Mouse (Mus musculus) left cerebral cortex, postnatal 14 days (tissue): ENCODE results near the gene Cnot4. TPM values are rescaled to one million over a fixed set of nuclear protein-coding genes. Genes with fewer than 3 reads are reported as not detected.
A peak's percentile ranks its signal among the peaks of the same experiment; 100 is the strongest.
"Not testable (repeated sequence)": the region's sequence is repeated elsewhere in the genome, so short reads cannot be mapped to it uniquely, and the experiment has no call there.

Source experiments
- DNase-seq, 2 experiments: peaks; one replicate each; pipeline ENCODE4 v3.0.0; 2021 to 2022; ENCODE audit warnings: low spot score in 2 of 2, mixed read lengths in 1 of 2
- intact Hi-C: fragments of 180-260 bp; cut with DNase I; formaldehyde crosslinking; loops from one replicate; pipeline ENCODE4 v1.15.1; 2025
- long read RNA-seq, 2 experiments: library from polyadenylated mRNA; stranded (forward); transcript quantifications; one replicate each; pipeline ENCODE4 v2.0.0; 2021
- total RNA-seq, 2 experiments: library from RNA; stranded (reverse); gene quantifications; 2 replicates each; pipeline ENCODE4 v1.2.3; 2021

The Cnot4 gene
- total RNA-seq: 10 to 100 TPM; 36.0 to 38.4 TPM
- long read RNA-seq, experiment 1, partial matches to known transcripts: 4 of 14 reads
- long read RNA-seq, experiment 1, other reads (novel, unspliced or antisense): 5 of 14 reads
- long read RNA-seq, experiment 2, transcript Cnot4-207 (11 exons, 3,296 nt): major isoform, 6 of 24 reads
- long read RNA-seq, experiment 2, partial matches to known transcripts: 3 of 24 reads
- long read RNA-seq, experiment 2, other reads (novel, unspliced or antisense): 6 of 24 reads

DNA sequence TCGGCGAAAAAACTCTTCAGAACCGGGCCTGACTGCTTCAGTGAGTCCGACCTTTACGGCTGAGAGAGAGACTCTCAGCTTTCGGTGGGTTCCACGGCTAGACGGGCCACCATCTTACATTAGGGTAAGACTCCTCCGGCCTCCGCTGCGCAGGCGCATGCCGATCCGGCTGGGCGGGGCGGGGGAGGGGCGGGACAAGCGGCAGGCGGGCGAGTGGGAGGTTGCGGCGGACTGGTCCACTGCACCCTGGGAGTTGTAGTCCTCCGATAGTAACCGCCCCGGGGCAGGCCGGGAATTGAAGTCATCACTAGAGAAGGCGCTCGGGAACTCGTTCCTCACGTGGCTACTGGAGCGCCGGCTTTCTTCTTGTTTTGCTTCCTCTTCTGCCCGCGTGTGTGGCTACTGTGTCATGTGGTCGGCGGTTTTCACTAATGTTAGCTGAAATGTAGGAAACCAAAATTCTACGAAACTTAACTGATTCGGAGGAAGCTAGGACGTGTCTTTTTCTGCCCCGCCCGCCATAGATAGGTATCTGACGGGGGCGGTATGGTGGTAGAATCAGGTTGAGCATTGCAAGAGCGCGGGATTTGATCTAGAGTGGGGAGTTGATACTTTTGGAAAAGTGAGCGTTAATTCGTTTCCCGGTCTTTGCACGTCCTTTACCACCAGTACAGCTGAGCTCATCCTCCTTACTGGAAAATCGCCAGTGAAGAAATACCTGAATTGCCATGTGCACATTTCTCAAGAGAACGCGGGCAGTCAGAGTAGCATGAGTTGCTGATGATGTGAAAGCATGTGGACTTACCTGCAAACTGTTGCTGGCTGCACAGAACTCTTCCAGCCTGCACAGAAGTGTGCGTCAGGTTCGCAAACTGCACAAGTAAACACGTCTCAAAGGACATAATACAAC, at the start of gene Cnot4:
Gene Cnot4 (minus strand): TSS at position 146 of the 910 bp plus-strand sequence.
- peak; percentile 99 for DNase-seq
- intact Hi-C loops: loop anchor here (2.0 to 5.0 kb wide), 2 partner anchors 43 to 135 kb away; partner anchors contain the start of gene Nup205

- intact Hi-C loops: loop anchor here (5.0 kb wide), 1 partner anchor 47 kb away; the partner anchor contains the start of gene Cnot4
- not testable (repeated sequence) for DNase-seq
Observed at GRCm38 (mm10) chr6:35179299-35179698, 45.8 kb upstream of the Cnot4 start.

- peak; percentile 12 to 18 for DNase-seq
- intact Hi-C loops: loop anchor here (5.0 kb wide), 1 partner anchor 45 kb away; the partner anchor contains the start of gene Cnot4
Observed at GRCm38 (mm10) chr6:35177650-35178272, 44.2 kb upstream of the Cnot4 start.

GRCm38 (mm10) chr6:35176979-35177649, 43.6 kb upstream of the Cnot4 start, which contains the start of gene Nup205:
Gene Nup205 (plus strand): TSS chr6:35177421.
- peak; percentile 76 to 83 for DNase-seq
- intact Hi-C loops: loop anchor here (5.0 kb wide), 1 partner anchor 45 kb away; the partner anchor contains the start of gene Cnot4

DNA sequence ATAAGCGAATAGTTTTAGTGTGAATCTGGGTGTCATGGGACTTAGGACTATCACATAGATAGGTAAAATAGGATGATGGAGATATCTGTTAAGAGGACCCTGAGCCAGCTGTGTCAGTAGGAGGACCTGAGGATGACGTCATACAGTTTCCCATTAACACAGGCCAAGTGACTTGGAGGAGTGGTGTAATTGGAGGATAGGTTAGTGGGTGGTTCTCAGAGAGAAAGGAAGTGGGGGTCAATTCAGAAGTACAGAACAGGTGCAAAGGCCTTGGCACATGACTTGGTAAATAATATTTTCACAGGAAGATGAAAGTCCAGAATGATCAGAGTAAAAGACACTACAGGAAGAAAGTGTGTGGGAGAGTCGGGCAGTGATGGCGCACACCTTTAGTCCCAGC, 39.7 kb upstream of the Cnot4 start:
- no peak for DNase-seq
- intact Hi-C loops: no loop called here

DNA sequence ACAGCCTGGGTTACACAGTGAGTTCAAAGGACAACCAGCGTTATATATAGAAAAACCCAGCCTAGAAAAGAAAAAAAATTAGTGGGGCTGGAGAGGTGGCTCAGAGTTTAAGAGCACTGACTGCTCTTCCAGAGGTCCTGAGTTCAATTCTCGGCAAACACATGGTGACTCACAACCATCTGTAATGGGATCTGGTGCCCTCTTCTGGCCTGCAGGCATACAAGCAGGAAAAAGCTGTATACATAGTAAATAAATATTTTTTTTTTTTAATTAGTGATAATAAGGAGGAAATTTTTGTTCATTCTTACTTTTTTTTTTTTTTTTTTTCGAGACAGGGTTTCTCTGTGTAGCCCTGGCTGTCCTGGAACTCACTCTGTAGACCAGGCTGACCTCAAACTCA, 38.5 kb upstream of the Cnot4 start:
- DNase-seq, intact Hi-C loops: not testable (repeated sequence)

DNA sequence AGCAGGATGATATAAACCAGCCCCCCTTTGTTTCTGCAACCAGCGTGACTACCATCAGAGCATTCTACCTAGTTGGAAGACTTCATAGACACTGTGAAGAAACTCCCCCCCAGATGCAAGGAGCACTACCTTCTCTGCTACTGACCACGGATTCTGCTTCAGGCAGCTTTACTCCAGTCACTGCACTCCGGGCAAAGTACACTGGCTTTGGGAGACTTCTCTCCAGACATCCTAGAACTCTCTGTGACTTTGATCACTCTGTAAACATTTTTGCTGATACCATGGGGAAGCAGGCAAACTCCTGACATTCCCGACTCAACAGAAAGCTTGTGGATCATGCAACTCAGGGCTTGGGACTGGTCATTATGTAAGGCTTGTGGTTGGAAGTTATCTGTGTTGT, 35.7 kb upstream of the Cnot4 start:
- intact Hi-C loops: no loop called here
- no peak for DNase-seq

DNA sequence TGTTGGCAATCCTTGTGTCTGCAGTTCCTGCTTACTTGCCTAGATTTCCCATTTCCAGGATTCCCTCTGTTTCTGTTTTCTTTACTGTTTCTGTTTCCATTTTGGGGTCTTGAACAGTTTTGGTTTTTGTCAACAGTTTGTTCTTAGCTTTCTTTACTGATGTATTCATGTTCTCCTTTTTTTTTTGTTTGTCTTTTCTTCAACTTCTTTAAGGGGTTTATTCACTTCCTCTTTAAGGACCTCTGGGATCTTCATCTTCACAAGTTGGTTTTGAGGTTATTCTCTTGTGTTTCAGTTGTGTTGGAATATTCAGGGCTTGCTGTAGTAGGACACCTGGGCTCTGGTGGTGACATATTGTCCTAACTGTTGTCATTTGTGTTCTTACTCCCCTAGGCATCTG, 21.0 kb upstream of the Cnot4 start:
- no peak for DNase-seq
- intact Hi-C loops: no loop called here

GRCm38 (mm10) chr6:35147726-35148422, 14.3 kb upstream of the Cnot4 start:
- intact Hi-C loops: no loop called here
- DNase-seq: no peak

DNA sequence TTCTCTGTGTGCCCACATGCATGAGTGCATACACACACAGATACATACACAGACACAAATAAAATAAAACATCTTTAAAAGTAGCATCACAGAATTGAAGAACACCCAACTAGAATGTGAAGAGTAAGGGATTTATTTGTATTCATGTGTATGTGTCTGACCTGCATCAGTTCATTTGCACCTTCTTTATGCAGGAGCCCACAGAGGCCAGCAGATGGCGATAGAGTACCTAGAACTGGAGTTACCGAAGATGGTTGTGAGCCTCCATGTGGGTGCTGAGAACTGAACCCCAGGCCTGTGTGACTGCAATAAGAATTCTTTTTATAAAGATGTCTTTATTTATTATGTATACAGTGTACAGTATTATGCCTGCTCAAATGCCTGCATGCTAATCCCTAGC, 12.0 kb upstream of the Cnot4 start:
- intact Hi-C loops: no loop called here
- no peak for DNase-seq

GRCm38 (mm10) chr6:35140351-35140750, 6.8 kb upstream of the Cnot4 start:
- intact Hi-C loops: no loop called here
- DNase-seq: no peak

DNA sequence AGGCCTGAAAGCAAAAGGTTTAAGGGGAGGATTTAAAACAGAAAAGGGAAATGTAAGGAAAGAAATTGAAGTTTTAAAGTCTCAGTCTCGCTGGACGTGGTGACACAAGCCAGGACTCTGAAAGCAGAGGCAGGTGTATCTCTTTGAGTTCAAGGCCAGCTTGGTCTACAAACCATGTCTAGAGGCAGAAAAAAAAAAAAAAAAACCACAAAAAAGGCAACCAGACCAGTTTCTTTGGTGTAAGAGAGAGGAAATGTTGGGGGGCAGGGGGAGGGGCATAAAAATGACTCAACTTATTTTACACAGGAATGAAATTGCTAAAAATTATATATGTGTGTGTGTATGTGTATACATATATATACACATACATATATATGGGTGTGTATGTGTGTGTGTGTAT, 1.3 kb upstream of the Cnot4 start:
- intact Hi-C loops: loop anchor here (5.0 kb wide), 1 partner anchor 42 kb away; the partner anchor contains the start of gene Nup205
- no peak for DNase-seq

- intact Hi-C loops: loop anchor here (2.0 to 5.0 kb wide), 2 partner anchors 44 to 134 kb away; partner anchors contain the start of gene Nup205
Observed at GRCm38 (mm10) chr6:35133246-35133578, 312 bp downstream of the Cnot4 start.

DNA sequence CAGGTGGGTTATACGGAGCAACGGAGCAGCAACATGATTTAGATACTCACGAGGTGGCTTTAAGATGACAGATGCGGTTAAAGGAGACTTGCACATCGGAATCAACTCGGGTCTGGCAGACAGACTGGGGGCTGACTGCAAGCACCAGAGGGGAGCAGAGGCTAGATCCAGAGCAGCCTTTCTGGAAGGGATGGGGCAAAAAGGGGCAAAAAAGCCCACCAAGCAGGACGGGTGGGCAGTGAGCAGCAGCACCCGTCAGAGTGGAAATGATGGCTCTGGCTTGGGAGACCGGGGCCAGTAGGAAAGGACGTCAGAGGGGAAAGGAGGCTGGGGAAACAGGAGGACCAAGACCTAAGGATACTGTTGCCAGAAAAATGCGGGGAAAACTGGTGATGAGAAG, 718 bp downstream of the Cnot4 start:
- DNase-seq: peak in 1 of 2 experiments; percentile 8
- intact Hi-C loops: loop anchor here (2.0 to 5.0 kb wide), 2 partner anchors 44 to 134 kb away; partner anchors contain the start of gene Nup205

More at GRCm38 (mm10) chr6:35133246-35133578, 312 bp downstream of the Cnot4 start:
- no peak for DNase-seq

- DNase-seq: no peak
- intact Hi-C loops: no loop called here
Observed at GRCm38 (mm10) chr6:35122488-35122887, 11.0 kb downstream of the Cnot4 start.

GRCm38 (mm10) chr6:35121925-35122324, 11.6 kb downstream of the Cnot4 start:
- intact Hi-C loops: no loop called here
- DNase-seq: no peak

DNA sequence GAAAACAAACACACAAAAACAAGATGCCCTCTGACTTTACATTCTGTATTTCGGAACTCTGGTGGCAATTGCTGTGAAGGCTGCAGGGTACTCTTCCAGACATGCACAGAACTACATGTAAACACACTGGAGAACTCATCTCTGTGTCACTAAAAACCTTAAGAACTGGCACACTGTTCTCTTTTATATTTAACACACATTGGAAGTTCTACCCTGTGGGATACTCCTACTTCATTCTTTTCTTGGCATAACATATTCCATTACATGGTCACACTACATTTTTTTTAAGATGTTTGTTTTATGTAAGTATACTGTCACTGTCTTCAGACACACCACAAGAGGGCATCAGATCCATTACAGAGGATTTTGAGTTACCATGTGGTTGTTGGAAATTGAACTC, 31.1 kb downstream of the Cnot4 start:
- DNase-seq: peak in 1 of 2 experiments; percentile 22
- intact Hi-C loops: no loop called here

DNA sequence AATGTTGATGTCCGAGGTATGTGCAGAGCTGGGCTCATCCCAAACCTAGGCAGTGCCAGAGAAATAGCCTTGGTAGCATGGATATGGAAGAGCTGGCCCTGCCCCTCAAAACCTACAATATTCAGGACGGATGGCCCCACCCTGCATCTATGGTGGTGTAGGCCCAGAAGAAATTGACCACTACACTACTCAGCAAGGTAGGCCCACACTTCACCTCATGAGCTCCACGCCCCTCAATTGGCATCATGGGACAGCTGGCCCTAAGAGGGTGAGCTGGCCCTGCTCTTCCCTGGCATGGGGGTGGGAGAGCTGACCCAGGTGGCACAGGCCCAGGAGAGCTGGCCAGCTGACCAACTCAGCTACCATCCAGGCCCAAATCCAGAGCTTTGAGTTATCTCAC, 48.6 kb downstream of the Cnot4 start:
- intact Hi-C loops: no loop called here
- no peak for DNase-seq

GRCm38 (mm10) chr6:35075148-35075547, 58.4 kb downstream of the Cnot4 start:
- DNase-seq: no peak
- intact Hi-C loops: no loop called here
